Mouse (Mus musculus) intestine, embryonic 15.5 days (tissue): ENCODE data around the gene Car5a. TPM values are rescaled to one million over a fixed set of nuclear protein-coding genes. Genes with fewer than 3 reads are reported as not detected.

Source experiments
- ATAC-seq: fragments of 200-750 bp; cut with Nextera tagmentation; 2 replicates; pipeline ENCODE4 v1.8.0; 2017; ENCODE audit warnings: moderate TSS enrichment, moderate library complexity
- H3K27ac ChIP-seq: fragments of 300-500 bp; sonication (generic); 2 replicates; pipeline ENCODE4 v1.5.1; 2015; ENCODE audit warnings: mild to moderate bottlenecking, inconsistent platforms
- H3K27me3 ChIP-seq: fragments of 300-500 bp; sonication (generic); replicated peaks from 2 replicates; pipeline ENCODE4 v1.6.1; 2015; ENCODE audit warnings: inconsistent platforms
- H3K36me3 ChIP-seq: fragments of 300-500 bp; sonication (generic); 2 replicates; pipeline ENCODE4 v1.6.1; 2015; ENCODE audit warnings: inconsistent platforms
- H3K4me1 ChIP-seq: fragments of 300-500 bp; sonication (generic); replicated peaks from 2 replicates; pipeline ENCODE4 v1.6.1; 2015; ENCODE audit warnings: inconsistent platforms
- H3K4me2 ChIP-seq: fragments of 300-500 bp; sonication (generic); replicated peaks from 2 replicates; pipeline ENCODE4 v1.6.1; 2015; ENCODE audit warnings: mild to moderate bottlenecking, inconsistent platforms
- H3K4me3 ChIP-seq: fragments of 300-500 bp; sonication (generic); replicated peaks from 2 replicates; pipeline ENCODE4 v1.5.1; 2015; ENCODE audit warnings: inconsistent platforms
- H3K9ac ChIP-seq: fragments of 300-500 bp; sonication (generic); 2 replicates; pipeline ENCODE4 v1.6.1; 2015; ENCODE audit warnings: inconsistent platforms
- H3K9me3 ChIP-seq: fragments of 300-500 bp; sonication (generic); 2 replicates; pipeline ENCODE4 v1.6.1; 2016; ENCODE audit warnings: inconsistent platforms
- WGBS: fragments of 180-500 bp; shearing (Covaris S2); methylation state at CpG from one replicate; pipeline ENCODE4 v1.1.7; 2015; 5-methylcytosine and 5-hydroxymethylcytosine counted together
- polyA plus RNA-seq: library from polyadenylated mRNA; unstranded; fragments of >200 nt; fragmentation: Nextera tagmentation; extraction: Ambion mirVana; gene quantifications from 2 replicates; pipeline ENCODE4 v1.2.1, GENCODE M21; 2015

Gene Car5a
- polyA plus RNA-seq, 1 experiment from 2014 or later: 0.21 TPM

DNA sequence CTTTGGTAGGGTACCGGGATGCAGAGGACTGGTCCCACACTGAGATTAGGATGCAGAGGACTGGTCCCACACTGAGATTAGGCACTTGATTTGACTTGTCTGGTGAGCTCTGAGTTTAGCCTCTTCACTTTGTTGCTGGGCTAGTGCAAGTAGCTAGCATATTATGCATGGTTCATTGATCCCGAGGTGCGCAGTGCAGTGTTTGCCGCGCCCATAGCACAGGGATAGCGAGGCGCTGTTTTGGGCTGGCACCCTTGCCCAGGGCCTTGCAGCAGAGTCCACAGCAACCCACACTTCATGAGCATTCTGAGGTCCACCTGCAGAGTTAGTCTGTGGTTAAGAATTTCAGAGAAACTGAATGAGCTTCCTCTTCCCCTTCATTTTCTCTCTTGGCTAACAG is 8.1 kb upstream of the Car5a start:
- Histone ChIP-seq H3K27ac (no peak overlapping the region), H3K4me2 (peak overlapping the region; percentile 77; the same call in 1 of the 2 replicates), H3K36me3 (0 out of 2 replicates have a peak, but pooled peaks cover 2% of the 10 kb centered on the region), H3K9ac (no peak overlapping the region), H3K27me3 (no peaks in the 10 kb centered on the region), H3K9me3 (no peaks in the 10 kb centered on the region), H3K4me1 (peaks cover 24% of the 10 kb centered on the region), H3K4me3 (no peak overlapping the region)
- ATAC-seq: no peak
- WGBS: 91% methylated on average over 7 of the region's 7 CpGs

GRCm38 (mm10) chr8:121952122-121952521 is 7.4 kb upstream of the Car5a start:
- H3K9me3 ChIP-seq: no peaks in the 10 kb centered on the region
- H3K27me3 ChIP-seq: no peaks in the 10 kb centered on the region
- H3K36me3 ChIP-seq: 0 out of 2 replicates have a peak, but pooled peaks cover 2% of the 10 kb centered on the region
- ATAC-seq: no peak
- H3K9ac ChIP-seq: no peak overlapping the region
- H3K4me1 ChIP-seq: peaks cover 30% of the 10 kb centered on the region
- H3K4me2 ChIP-seq: peak overlapping the region; percentile 77
- H3K27ac ChIP-seq: no peak overlapping the region
- H3K4me3 ChIP-seq: no peak overlapping the region

DNA sequence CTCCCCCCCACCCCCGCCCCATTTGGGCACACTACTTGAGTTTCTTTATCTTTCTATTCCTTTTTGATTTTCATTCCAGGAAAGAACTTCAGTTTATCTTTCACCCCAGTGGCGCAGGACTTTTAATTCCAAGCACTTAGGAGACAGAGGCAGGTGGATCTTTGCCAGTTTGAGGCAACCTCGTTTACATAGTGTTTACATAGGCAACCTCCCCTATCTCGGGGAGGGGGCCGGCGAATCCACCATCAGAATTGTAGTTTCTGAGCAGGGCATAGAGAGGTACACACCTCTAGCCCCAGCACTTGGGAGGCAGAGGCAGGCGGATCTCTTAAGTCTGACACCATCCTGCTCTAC is 6.9 kb upstream of the Car5a start:
- H3K9me3 ChIP-seq: no peaks in the 10 kb centered on the region
- H3K27ac ChIP-seq: peak overlapping the region; percentile 88; the same call in 1 of the 2 replicates
- H3K4me2 ChIP-seq: peak overlapping the region; percentile 77
- H3K27me3 ChIP-seq: no peaks in the 10 kb centered on the region
- H3K4me1 ChIP-seq: peaks cover 32% of the 10 kb centered on the region
- ATAC-seq: no peak
- WGBS: 21% methylated on average over 7 of the region's 7 CpGs
- H3K36me3 ChIP-seq: 0 out of 2 replicates have a peak, but pooled peaks cover 2% of the 10 kb centered on the region
- peak overlapping the region; percentile 64 for H3K4me3 ChIP-seq
- H3K9ac ChIP-seq: peak overlapping the region; percentile 89

DNA sequence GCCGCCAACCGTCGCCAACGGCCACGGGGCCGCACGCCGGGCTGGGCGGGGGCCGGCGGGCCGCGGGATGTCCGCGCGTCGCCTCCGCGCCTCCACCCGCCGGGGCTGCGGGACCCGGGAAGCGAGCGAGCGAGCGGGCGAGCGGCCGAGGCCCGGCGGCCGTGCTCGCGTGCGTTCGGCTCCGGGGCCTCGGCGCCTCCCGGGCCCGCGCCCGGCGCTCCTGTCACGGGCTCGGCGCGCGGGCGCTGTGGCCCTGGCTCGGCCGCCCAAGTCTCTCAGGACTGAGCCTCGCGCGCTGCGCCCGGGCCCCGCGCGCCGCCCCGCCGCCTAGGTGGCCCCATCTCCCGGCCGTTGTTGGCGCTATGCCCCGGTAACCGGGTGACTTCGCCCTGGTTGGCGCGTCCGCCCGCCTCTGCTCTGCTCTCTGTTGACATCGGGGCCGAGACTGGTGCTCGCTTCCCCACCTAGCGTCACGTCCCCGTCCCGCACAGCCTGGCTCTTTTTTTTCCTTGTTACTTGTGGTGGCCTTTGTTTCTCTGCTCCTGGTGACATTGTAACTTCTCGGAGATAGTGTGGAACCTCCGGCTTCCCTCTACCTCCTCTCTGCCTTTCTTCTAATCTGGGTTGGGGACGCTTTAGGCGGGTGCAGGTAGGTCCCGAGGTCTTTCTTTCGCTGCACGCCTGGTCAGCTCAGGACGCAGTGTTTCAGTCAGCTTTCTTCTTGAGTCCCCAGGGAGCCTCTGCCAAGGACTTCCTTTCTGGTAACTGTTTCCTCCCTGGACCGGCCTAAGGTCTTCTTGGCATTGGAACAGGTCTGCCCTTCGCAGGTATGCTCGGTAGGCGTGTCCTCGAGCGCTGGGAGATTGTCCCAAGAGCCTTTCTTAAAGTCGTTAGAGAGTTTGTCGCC is 6.3 kb upstream of the Car5a start:
- peak overlapping the region; percentile 64 for H3K4me3 ChIP-seq
- peak; percentile 5 for ATAC-seq
- H3K9ac ChIP-seq: peak overlapping the region; percentile 89
- H3K4me1 ChIP-seq: peaks cover 32% of the 10 kb centered on the region
- H3K36me3 ChIP-seq: 0 out of 2 replicates have a peak, but pooled peaks cover 2% of the 10 kb centered on the region
- no peaks in the 10 kb centered on the region for H3K27me3 ChIP-seq
- H3K9me3 ChIP-seq: no peaks in the 10 kb centered on the region
- H3K27ac ChIP-seq: peak overlapping the region; percentile 88
- peak overlapping the region; percentile 77 for H3K4me2 ChIP-seq
- WGBS: under 1% methylated on average over 66 of the region's 97 CpGs

DNA sequence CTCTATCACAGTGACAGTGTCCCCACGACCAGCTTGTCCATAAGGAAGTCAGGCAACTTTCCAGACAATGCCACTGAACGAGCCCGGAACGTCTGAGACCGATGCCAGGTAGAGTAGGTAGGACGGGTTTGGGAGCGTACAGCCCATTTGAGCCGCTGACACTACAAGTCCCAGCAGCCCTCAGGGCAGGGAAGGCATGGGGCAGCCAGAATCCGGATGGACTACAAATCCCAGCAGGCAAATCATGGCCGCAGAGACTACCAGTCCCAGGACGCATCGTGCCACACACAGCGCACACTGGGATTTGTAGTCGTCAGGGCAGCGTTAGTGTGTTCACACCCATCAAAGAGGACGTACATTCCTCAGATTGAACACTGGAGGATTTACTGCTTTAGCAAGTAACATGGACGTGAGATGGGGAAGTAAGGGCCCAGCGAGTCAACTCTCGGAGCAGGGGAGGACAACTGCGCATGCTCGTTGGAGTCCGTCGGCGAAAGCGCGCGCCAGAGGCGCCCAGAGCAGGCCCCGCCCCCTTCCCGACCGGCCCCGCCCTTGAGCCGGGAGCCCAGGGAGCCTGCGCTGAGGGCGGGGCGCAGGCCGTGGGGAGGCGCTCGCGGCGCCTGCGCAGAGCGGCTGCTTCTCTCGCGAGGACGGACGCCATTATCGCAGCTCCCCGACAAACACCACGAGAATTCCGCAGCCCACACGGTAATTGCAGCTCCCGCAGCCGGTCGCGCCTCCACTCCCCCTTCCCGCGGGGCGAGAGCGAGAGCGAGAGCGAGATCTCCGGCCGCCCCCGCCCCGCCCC is 5.4 kb upstream of the Car5a start:
- H3K9me3 ChIP-seq: no peaks in the 10 kb centered on the region

DNA sequence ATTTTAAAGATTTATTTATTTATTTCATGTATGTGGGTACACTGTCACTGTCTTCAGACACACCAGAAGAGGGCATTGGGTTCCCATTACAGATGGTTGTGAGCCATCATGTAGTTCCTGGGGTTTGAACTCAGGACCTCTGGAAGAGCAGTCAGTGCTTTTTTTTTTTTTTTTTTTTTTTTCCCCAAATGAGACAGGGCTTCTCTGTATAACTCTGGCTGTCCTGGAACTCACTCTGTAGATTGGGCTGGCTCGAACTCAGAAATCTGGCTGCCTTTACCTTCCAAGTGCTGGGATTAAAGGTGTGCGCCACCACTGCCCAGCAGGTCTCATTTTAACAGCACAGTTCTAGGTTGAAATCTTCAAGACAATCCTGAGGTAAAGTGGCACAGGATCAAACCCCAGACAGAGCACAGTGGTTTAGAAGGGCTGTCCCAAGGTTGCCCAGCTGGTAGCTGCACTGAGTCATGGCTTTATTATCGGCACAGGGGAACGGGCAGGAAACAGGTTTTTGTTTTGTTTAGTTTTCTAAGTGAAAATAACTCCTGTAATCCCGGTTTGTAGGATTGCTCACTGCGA is 4.6 kb upstream of the Car5a start, which contains the start of gene Banp:
TSS of gene Banp (plus strand) at position 529 of the 579 bp plus-strand sequence.
- no peaks in the 10 kb centered on the region for H3K27me3 ChIP-seq
- peak within 1 kb of the TSS; percentile 82 for H3K4me2 ChIP-seq
- H3K9ac ChIP-seq: peak within 1 kb of the TSS; percentile 89

More for the DNA sequence above, 5.4 kb upstream of the Car5a start:
- 1% methylated on average over 64 of the region's 66 CpGs for WGBS
- H3K4me2 ChIP-seq: peak overlapping the region; percentile 77
- H3K4me1 ChIP-seq: peaks cover 32% of the 10 kb centered on the region
- 0 out of 2 replicates have a peak, but pooled peaks cover 2% of the 10 kb centered on the region for H3K36me3 ChIP-seq
- peak overlapping the region; percentile 64 for H3K4me3 ChIP-seq
- peak; percentile 96 for ATAC-seq
- H3K9ac ChIP-seq: peak overlapping the region; percentile 89
- H3K27ac ChIP-seq: peak overlapping the region; percentile 88
- H3K27me3 ChIP-seq: no peaks in the 10 kb centered on the region

GRCm38 (mm10) chr8:121948321-121949145 is 3.8 kb upstream of the Car5a start:
- no peaks in the 10 kb centered on the region for H3K27me3 ChIP-seq
- no peaks in the 10 kb centered on the region for H3K36me3 ChIP-seq
- peak overlapping the region; percentile 82 for H3K4me2 ChIP-seq
- peak overlapping the region; percentile 38 for H3K4me3 ChIP-seq
- H3K9ac ChIP-seq: peak overlapping the region; percentile 56
- ATAC-seq: no peak
- peak overlapping the region; percentile 91 for H3K27ac ChIP-seq
- H3K4me1 ChIP-seq: peaks cover 28% of the 10 kb centered on the region
- H3K9me3 ChIP-seq: no peaks in the 10 kb centered on the region
- WGBS: 54% methylated on average over 19 of the region's 19 CpGs

More for the DNA sequence above, 4.6 kb upstream of the Car5a start, which contains the start of gene Banp:
- Histone ChIP-seq H3K27ac (peak within 1 kb of the TSS; percentile 91), H3K36me3 (no peaks in the 10 kb centered on the region), H3K4me3 (peak within 1 kb of the TSS; percentile 64), H3K9me3 (no peaks in the 10 kb centered on the region), H3K4me1 (peaks cover 32% of the 10 kb centered on the region)
- ATAC-seq: no peak
- WGBS: 55% methylated on average over 6 of the region's 6 CpGs

- peak overlapping the region; percentile 56 for H3K9ac ChIP-seq
- peak overlapping the region; percentile 38 for H3K4me3 ChIP-seq
- H3K4me2 ChIP-seq: peak overlapping the region; percentile 82
- no peaks in the 10 kb centered on the region for H3K36me3 ChIP-seq
- H3K27me3 ChIP-seq: no peaks in the 10 kb centered on the region
- peak overlapping the region; percentile 91 for H3K27ac ChIP-seq
- under 1% methylated on average over 18 of the region's 18 CpGs for WGBS
- H3K9me3 ChIP-seq: no peaks in the 10 kb centered on the region
- H3K4me1 ChIP-seq: peaks cover 28% of the 10 kb centered on the region
- ATAC-seq: peak; percentile 53
These were observed 3.0 kb upstream of the Car5a start for GRCm38 (mm10) chr8:121947753-121948141.

GRCm38 (mm10) chr8:121947047-121947752 is 2.5 kb upstream of the Car5a start:
- 36% methylated on average over 19 of the region's 19 CpGs for WGBS
- Histone ChIP-seq H3K27ac (peak overlapping the region; percentile 82), H3K9ac (peak overlapping the region; percentile 55), H3K4me1 (peaks cover 22% of the 10 kb centered on the region), H3K4me2 (peak overlapping the region; percentile 82), H3K36me3 (no peaks in the 10 kb centered on the region), H3K4me3 (peak overlapping the region; percentile 38), H3K9me3 (no peaks in the 10 kb centered on the region), H3K27me3 (no peaks in the 10 kb centered on the region)
- no peak for ATAC-seq

DNA sequence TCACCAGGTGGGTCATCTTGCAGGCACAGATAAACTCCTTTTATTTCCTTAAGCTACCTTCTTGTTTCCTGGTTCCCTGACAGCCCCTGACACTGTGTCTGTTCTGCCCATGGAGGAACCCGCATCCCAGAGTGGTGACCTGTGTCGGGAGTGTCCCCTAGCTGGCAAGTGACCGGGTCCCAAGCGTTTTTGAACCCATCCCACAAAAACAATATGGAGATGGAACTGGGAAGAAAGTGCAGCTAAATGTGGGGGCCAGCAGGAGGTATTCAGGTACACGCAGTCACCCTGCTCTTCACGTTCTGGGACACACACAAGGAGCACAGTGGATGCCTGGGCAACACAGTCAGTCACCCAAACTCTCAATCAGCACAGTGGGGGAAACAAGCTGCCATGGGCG is 1.6 kb upstream of the Car5a start:
- no peak overlapping the region for H3K4me3 ChIP-seq
- ATAC-seq: no peak
- peaks cover 17% of the 10 kb centered on the region for H3K4me1 ChIP-seq
- 86% methylated on average over 7 of the region's 7 CpGs for WGBS
- H3K9me3 ChIP-seq: no peaks in the 10 kb centered on the region
- H3K27ac ChIP-seq: no peak overlapping the region
- H3K4me2 ChIP-seq: no peak overlapping the region
- no peak overlapping the region for H3K9ac ChIP-seq
- H3K36me3 ChIP-seq: no peaks in the 10 kb centered on the region
- no peaks in the 10 kb centered on the region for H3K27me3 ChIP-seq

GRCm38 (mm10) chr8:121943716-121944115 is 988 bp downstream of the Car5a start:
- Histone ChIP-seq H3K9ac (no peak overlapping the region), H3K4me1 (peaks cover 15% of the 10 kb centered on the region), H3K27me3 (no peaks in the 10 kb centered on the region), H3K27ac (no peak overlapping the region), H3K9me3 (no peaks in the 10 kb centered on the region), H3K4me2 (no peak overlapping the region), H3K4me3 (no peak overlapping the region), H3K36me3 (no peaks in the 10 kb centered on the region)
- WGBS: 81% methylated on average over 8 of the region's 8 CpGs
- ATAC-seq: no peak
